Mouse (Mus musculus) lung, embryonic 16.5 days (tissue): ENCODE results near the gene Sqstm1. TPM values are rescaled to one million over a fixed set of nuclear protein-coding genes. Genes with fewer than 3 reads are reported as not detected.

Experiments
- ATAC-seq: fragments of 200-750 bp; cut with Nextera tagmentation; 2 replicates; pipeline ENCODE4 v1.8.0; 2017; ENCODE audit warnings: low read depth, mild to moderate bottlenecking, moderate library complexity
- H3K27ac ChIP-seq: fragments of 300-500 bp; sonication (generic); 2 replicates; pipeline ENCODE4 v1.5.1; 2014; ENCODE audit warnings: mild to moderate bottlenecking, control low read depth, low read length
- H3K27me3 ChIP-seq: fragments of 300-500 bp; sonication (generic); 2 replicates; pipeline ENCODE4 v1.6.1; 2014; ENCODE audit warnings: low read depth, low read length, mixed read lengths; ENCODE audit not compliant: control insufficient read depth, insufficient read depth
- H3K36me3 ChIP-seq: fragments of 300-500 bp; sonication (generic); 2 replicates; pipeline ENCODE4 v1.6.1; 2014; ENCODE audit warnings: low read length; ENCODE audit not compliant: control insufficient read depth, insufficient read depth
- H3K4me1 ChIP-seq: fragments of 300-500 bp; sonication (generic); replicated peaks from 2 replicates; pipeline ENCODE4 v1.6.1; 2014; ENCODE audit warnings: low read length, mixed read lengths; ENCODE audit not compliant: control insufficient read depth, insufficient read depth
- H3K4me2 ChIP-seq: fragments of 300-500 bp; sonication (generic); 2 replicates; pipeline ENCODE4 v1.6.1; 2014; ENCODE audit warnings: low read depth, low read length, control low read depth
- H3K4me3 ChIP-seq: fragments of 300-500 bp; sonication (generic); 2 replicates; pipeline ENCODE4 v1.5.1; 2014; ENCODE audit warnings: mild to moderate bottlenecking, low read length, control low read depth
- H3K9ac ChIP-seq: fragments of 300-500 bp; sonication (generic); 2 replicates; pipeline ENCODE4 v1.6.1; 2014; ENCODE audit warnings: low read length, control low read depth
- H3K9me3 ChIP-seq: fragments of 300-500 bp; sonication (generic); 2 replicates; pipeline ENCODE4 v1.6.1; 2016; ENCODE audit warnings: low read length; ENCODE audit not compliant: control insufficient read depth
- WGBS: fragments of 180-500 bp; shearing (Covaris S2); extraction: QIAGEN DNeasy Blood & Tissue Kit; methylation state at CpG from one replicate; pipeline ENCODE4 v1.1.7; 2014; 5-methylcytosine and 5-hydroxymethylcytosine counted together
- polyA plus RNA-seq: library from polyadenylated mRNA; unstranded; fragments of >200 nt; fragmentation: Nextera tagmentation; extraction: Ambion mirVana; gene quantifications from 2 replicates; pipeline ENCODE4 v1.2.1, GENCODE M21; 2015

The Sqstm1 gene
- polyA plus RNA-seq, 1 experiment from 2014 or later = 257 TPM

DNA sequence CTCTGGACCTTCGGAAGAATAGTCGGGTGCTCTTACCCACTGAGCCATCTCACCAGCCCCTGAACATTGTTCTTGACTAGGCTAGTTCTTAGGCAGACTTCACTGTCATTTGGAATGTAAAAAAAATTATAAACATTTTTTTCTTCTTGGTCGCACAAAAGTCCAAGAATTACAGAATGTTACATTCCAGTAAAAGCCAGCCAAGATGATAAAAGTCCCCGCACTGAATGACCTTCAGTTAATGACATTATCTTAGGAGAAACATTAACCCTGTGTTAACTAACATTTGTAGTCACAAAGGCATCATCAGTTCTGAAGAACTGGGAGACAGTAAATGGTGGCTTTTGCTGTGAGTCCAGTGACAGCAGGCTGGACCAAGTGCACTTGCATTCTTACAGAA is 20.3 kb downstream of the Sqstm1 start:
- Histone ChIP-seq H3K9ac (no peak overlapping the region), H3K27me3 (no peaks in the 10 kb centered on the region), H3K4me2 (no peak overlapping the region), H3K4me1 (no peaks in the 10 kb centered on the region), H3K4me3 (no peak overlapping the region), H3K27ac (no peak overlapping the region), H3K9me3 (no peaks in the 10 kb centered on the region), H3K36me3 (no peaks in the 10 kb centered on the region)
- 61% methylated on average over 4 of the region's 4 CpGs for WGBS
- ATAC-seq = no peak

GRCm38 (mm10) chr11:50188682-50189081 is 21.9 kb downstream of the Sqstm1 start:
- H3K4me1 ChIP-seq = no peaks in the 10 kb centered on the region
- no peak for ATAC-seq
- no peak overlapping the region for H3K27ac ChIP-seq
- no peaks in the 10 kb centered on the region for H3K9me3 ChIP-seq
- H3K9ac ChIP-seq = no peak overlapping the region
- 63% methylated on average over 7 of the region's 7 CpGs for WGBS
- H3K36me3 ChIP-seq = no peaks in the 10 kb centered on the region
- H3K27me3 ChIP-seq = no peaks in the 10 kb centered on the region
- H3K4me3 ChIP-seq = no peak overlapping the region
- no peak overlapping the region for H3K4me2 ChIP-seq

DNA sequence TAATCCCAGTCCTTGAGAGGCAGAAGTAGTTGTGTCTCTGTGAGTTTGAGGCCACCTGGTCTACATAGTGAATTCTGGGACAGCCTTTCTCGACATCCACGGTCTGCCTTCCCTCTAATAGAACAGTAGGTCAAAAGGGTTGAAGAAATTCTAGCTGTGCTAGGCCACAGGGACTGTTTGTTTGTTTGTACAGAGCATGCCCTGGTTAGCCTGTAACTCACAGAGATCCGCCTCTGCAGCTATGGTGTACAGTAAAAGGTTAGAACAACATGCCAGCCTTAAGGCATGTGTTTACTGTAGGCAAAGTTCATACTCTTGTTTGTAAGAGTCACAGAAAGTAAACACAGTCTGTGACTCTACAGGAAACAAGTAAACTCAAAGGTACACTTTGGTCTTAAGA is 25.8 kb downstream of the Sqstm1 start:
- Histone ChIP-seq H3K27me3 (no peaks in the 10 kb centered on the region), H3K36me3 (peaks cover 3% of the 10 kb centered on the region; the same call in 1 of the 2 replicates), H3K27ac (no peak overlapping the region), H3K4me2 (no peak overlapping the region), H3K4me3 (no peak overlapping the region), H3K9me3 (no peaks in the 10 kb centered on the region), H3K9ac (no peak overlapping the region), H3K4me1 (no peaks in the 10 kb centered on the region)
- ATAC-seq = no peak
- WGBS = 69% methylated on average over 3 of the region's 3 CpGs

- no peak for ATAC-seq
- H3K9me3 ChIP-seq = no peaks in the 10 kb centered on the region
- no peaks in the 10 kb centered on the region for H3K4me1 ChIP-seq
- no peaks in the 10 kb centered on the region for H3K27me3 ChIP-seq
- no peak overlapping the region for H3K4me2 ChIP-seq
- 80% methylated on average over 4 of the region's 4 CpGs for WGBS
- no peak overlapping the region for H3K9ac ChIP-seq
- H3K27ac ChIP-seq = no peak overlapping the region
- H3K4me3 ChIP-seq = no peak overlapping the region
- H3K36me3 ChIP-seq = peaks cover 3% of the 10 kb centered on the region; the same call in 1 of the 2 replicates
These were observed 27.9 kb downstream of the Sqstm1 start for GRCm38 (mm10) chr11:50182702-50183101.

GRCm38 (mm10) chr11:50180478-50181231 is 30.0 kb downstream of the Sqstm1 start:
- Histone ChIP-seq H3K9me3 (no peaks in the 10 kb centered on the region), H3K4me1 (peaks cover 7% of the 10 kb centered on the region; the same call in 1 of the 2 replicates), H3K36me3 (peaks cover 3% of the 10 kb centered on the region; the same call in 1 of the 2 replicates), H3K4me2 (no peak overlapping the region), H3K4me3 (no peak overlapping the region), H3K9ac (no peak overlapping the region), H3K27ac (no peak overlapping the region), H3K27me3 (no peaks in the 10 kb centered on the region)
- WGBS = 67% methylated on average over 6 of the region's 6 CpGs
- ATAC-seq = no peak

GRCm38 (mm10) chr11:50178532-50179488 is 31.8 kb downstream of the Sqstm1 start:
- Histone ChIP-seq H3K27ac (no peak overlapping the region), H3K4me3 (no peak overlapping the region)

GRCm38 (mm10) chr11:50177111-50177510 is 33.5 kb downstream of the Sqstm1 start:
- H3K4me3 ChIP-seq = no peak overlapping the region
- H3K36me3 ChIP-seq = no peaks in the 10 kb centered on the region
- no peak overlapping the region for H3K27ac ChIP-seq
- WGBS = 65% methylated on average over 6 of the region's 6 CpGs
- H3K9me3 ChIP-seq = no peaks in the 10 kb centered on the region
- H3K9ac ChIP-seq = no peak overlapping the region
- ATAC-seq = no peak
- no peaks in the 10 kb centered on the region for H3K27me3 ChIP-seq
- H3K4me1 ChIP-seq = peaks cover 11% of the 10 kb centered on the region
- H3K4me2 ChIP-seq = no peak overlapping the region

More at GRCm38 (mm10) chr11:50178532-50179488, 31.8 kb downstream of the Sqstm1 start:
- no peaks in the 10 kb centered on the region for H3K9me3 ChIP-seq
- WGBS = 63% methylated on average over 5 of the region's 5 CpGs
- ATAC-seq = no peak
- H3K4me1 ChIP-seq = peaks cover 11% of the 10 kb centered on the region
- H3K27me3 ChIP-seq = no peaks in the 10 kb centered on the region
- H3K4me2 ChIP-seq = no peak overlapping the region
- H3K9ac ChIP-seq = no peak overlapping the region
- H3K36me3 ChIP-seq = peaks cover 3% of the 10 kb centered on the region; the same call in 1 of the 2 replicates

GRCm38 (mm10) chr11:50176351-50176750 is 34.3 kb downstream of the Sqstm1 start:
- Histone ChIP-seq H3K36me3 (0 out of 2 replicates have a peak, but pooled peaks cover 5% of the 10 kb centered on the region), H3K4me3 (no peak overlapping the region), H3K27ac (no peak overlapping the region), H3K9me3 (no peaks in the 10 kb centered on the region), H3K4me2 (no peak overlapping the region), H3K4me1 (peaks cover 11% of the 10 kb centered on the region), H3K9ac (no peak overlapping the region), H3K27me3 (no peaks in the 10 kb centered on the region)
- WGBS = 28% methylated on average over 3 of the region's 3 CpGs
- ATAC-seq = no peak

- under 1% methylated on average over 26 of the region's 27 CpGs for WGBS
- H3K9me3 ChIP-seq = no peaks in the 10 kb centered on the region
- H3K36me3 ChIP-seq = peaks cover 12% of the 10 kb centered on the region
- no peaks in the 10 kb centered on the region for H3K27me3 ChIP-seq
- peak overlapping the region; percentile 63 for H3K4me3 ChIP-seq
- H3K9ac ChIP-seq = peak overlapping the region; percentile 73
- H3K4me1 ChIP-seq = peaks cover 11% of the 10 kb centered on the region
- peak overlapping the region; percentile 4; the same call in 1 of the 2 replicates for H3K27ac ChIP-seq
- ATAC-seq = peak; percentile 100
- H3K4me2 ChIP-seq = peak overlapping the region; percentile 84
These were observed 35.9 kb downstream of the Sqstm1 start for GRCm38 (mm10) chr11:50174730-50175187.
